Mouse (Mus musculus): ENCODE results near the gene Srpk3. TPM values are rescaled to one million over a fixed set of nuclear protein-coding genes. Genes with fewer than 3 reads are reported as not detected.

The Srpk3 gene
- total RNA-seq, 2 experiments from 2014 or later: 1.8 to 2.2 TPM

DNA sequence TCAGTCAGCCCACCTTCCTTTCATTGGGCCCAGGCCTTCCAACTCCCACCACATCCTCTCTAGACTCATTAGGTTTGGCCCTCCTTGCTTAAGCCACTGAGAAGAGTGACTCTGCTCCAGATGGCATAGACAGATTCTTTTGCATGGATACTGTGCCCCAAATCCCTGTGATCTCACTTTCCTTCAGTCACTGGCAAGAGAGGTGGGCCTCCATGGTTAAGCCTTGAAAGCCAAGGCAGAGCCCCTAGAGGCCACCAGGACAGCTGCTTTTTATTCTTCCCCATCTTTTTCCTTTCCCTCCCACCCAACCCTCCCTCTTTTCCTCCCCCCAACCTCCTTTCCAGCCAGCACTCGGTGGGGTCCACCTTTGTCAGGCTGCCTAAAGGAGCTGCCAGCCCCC is 19.3 kb downstream of the Srpk3 start:
- DNase-seq (ENCODE audit: extremely low spot score in 1 of 2, low spot score in 2 of 2): no peak
- intact Hi-C loops (cut with DNase I): loop anchor here (10.0 kb wide), 1 partner anchor 151 kb away; no protein-coding TSS in a partner anchor

DNA sequence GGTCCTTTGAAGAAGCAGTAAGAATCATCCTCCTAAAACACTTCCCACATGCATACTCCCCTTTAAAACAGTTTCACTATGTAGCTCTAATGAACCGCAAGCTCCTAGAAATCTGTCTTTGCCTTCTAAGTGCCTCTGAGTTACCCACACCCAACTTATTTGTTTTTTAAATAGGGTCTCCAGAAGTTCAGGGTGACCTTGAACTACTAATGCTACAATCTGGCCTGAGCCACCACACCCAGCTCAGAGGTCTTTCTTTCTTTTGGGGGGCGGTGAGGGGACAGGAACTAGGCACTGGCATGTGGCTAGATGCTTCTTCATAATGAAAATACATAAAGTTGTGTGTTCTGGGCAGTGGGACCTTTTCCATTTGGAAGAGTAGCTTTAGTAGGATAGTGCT is 23.3 kb downstream of the Srpk3 start:
- intact Hi-C loops (cut with DNase I): loop anchor here (10.0 kb wide), 1 partner anchor 147 kb away; no protein-coding TSS in a partner anchor
- DNase-seq (ENCODE audit: extremely low spot score in 1 of 2, low spot score in 2 of 2): no peak

DNA sequence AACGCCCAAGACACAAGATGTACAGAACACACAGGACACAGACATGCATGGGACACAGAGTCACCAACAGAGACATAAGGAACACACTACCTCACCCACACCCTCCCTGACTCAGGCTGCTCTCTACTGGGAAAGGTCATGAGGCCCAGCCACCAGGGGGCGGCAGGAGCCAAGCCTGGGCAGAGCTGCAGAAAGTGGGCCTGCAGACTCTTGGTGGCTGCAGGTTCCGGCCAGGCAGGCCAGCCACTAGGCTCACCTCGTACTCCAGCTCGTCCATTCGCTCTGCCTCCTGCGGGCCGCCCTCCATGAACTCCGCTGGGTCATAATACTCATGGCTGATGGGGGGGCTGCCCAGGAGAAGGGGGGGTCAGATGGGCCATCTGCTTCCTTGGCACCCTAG is 24.3 kb downstream of the Srpk3 start:
- intact Hi-C loops (cut with DNase I): loop anchor here (10.0 kb wide), 1 partner anchor 146 kb away; no protein-coding TSS in a partner anchor
- peak; percentile 35 to 74 for DNase-seq (ENCODE audit: extremely low spot score in 1 of 2, low spot score in 2 of 2)

DNA sequence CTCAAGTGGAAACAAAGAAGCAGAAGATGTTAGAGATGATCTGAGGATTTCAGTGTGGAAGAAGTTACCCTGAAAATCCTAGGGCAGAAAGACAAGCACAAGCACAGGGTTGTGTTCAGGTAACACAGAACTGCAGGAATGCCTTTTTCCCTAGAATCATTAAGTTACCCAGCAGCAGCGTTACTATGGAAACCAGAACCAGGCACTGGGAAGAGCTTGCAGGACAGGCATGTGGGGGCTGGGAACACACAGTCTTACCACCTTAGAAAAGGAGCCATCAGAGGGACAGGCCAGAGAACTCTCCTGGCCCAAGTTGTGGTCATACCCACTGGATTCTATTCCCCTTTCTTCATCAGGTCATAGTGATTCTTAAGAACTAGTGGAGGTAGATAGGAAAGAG is 31.6 kb downstream of the Srpk3 start:
- no peak for DNase-seq (ENCODE audit: extremely low spot score in 1 of 2, low spot score in 2 of 2)
- intact Hi-C loops (cut with DNase I): no loop called here

DNA sequence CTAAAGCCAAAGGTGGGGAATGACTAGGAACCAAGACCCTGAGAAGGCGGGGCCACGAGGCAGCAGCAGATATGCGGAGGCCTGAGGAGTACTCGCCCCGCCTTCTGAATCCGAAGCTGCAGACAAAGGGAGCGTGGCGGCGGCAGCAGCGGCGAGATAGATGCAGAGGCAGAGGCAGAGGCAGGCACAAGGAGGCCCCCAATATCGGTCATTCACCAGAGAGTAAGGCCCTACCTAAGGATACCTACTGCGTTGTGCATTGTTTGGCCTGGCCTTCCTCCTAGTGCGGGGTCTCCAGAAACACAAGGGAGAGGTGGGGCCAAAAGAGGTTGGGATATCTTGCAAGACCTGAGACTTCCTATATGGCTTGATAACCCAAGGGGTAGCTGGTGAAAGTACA is 40.9 kb downstream of the Srpk3 start:
- intact Hi-C loops (cut with DNase I): no loop called here

DNA sequence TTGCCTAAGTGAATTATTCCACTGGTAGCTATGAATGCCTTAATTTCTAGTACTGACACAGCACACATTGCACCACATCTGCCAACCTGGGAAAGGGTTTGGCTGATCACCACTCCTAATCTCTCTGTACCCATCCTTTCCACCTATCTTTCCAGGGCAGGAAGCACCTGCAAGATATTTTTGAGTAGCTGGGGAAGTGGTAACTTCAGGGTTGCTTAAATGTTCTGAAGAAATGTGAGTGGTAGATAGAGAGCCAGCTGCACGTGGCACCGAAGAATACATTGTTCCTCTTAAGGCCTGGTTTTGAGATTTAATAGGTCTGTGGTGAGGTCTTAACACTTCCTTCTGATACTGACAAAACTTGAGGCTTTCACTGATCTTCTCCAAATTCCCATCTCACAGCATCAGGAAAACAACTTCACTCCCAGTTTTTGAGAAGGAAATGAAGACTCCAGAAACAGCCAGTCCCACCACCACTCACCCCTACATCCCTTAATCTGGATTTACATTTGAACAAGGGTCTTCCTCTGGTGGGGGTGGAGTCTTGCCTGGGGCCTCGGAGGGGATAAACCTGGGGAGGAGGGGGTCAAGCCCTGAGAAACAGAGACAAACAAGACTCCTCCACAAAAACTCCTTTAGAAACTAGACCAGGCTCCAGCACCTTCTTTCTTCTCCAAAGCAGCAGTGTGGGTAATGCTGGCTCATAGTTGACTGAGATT is 42.5 kb downstream of the Srpk3 start:
- no peak for DNase-seq (ENCODE audit: extremely low spot score in 1 of 2, low spot score in 2 of 2)
- intact Hi-C loops (cut with DNase I): no loop called here

More for the DNA sequence above, 40.9 kb downstream of the Srpk3 start:
- DNase-seq (ENCODE audit: extremely low spot score in 1 of 2, low spot score in 2 of 2): no peak

DNA sequence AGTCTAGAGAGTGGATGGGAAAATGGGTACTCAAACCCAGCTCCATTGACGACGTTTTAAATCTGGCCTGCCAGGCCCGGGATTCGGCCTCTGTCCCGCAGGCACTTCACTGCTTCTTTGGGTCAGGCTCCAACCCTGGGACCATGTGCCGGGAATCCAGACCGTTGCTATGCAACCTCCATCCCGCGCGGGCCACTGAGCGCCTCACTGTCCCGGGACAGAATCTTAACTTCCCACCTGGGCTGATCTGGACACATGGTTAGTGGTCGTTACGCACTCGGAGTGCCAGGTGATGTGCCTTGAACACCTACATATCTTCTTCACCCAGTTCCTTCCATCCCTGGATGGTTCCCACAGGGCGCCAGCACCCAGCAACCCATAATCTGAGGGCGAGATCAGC is 49.5 kb downstream of the Srpk3 start:
- intact Hi-C loops (cut with DNase I): no loop called here
- no peak for DNase-seq (ENCODE audit: extremely low spot score in 1 of 2, low spot score in 2 of 2)

DNA sequence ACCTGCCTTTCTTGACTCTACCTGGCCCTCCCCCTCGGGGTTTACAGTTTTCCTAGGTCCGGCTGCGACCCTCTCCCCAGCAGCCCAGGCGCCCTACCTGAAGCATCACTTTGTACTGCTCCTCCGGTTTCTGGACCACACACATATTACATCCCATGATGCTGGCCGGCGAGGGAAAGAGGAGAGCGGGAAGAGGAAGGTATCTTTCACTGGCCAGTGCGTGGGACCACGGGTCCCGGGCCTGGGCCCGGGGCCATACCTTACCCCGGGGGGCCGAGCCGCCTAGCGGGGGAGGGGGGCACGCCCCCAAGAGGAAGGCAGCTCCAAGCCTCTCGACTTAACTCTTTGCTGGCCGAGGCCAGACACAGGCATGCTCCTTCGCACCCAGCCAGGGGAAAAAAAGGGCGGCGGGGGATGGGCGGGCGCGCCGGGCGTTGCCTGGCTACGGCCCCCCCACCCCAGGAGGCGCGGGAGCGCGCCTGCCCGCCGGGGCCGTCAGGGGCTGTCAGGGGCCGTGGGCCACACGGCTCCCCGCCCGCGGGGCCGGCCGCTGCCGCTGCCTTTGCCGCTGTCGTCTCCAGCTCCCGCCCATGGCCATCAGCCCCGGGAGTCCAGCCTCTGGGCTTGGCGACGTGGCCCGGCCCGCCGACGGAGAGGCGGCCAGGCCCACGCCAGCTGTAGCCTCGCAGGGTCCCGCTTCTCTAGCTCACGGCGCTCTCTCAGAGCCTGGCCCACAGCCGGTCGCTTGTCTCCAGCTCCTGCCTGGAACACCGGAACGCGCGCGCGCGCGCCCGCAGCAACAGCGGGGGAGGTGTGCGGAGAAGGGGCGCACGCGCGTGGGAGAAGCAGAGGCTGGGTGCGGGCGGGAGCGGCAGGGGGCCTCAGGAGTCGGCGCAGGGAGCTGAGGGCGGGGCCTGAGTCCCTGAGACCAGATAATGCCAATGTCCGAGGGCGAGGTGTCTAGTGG is 50.3 kb downstream of the Srpk3 start, which contains the start of gene Pdzd4:
Pdzd4 (minus strand) TSS at position 785 of the 967 bp plus-strand sequence.
- DNase-seq (ENCODE audit: extremely low spot score in 1 of 2, low spot score in 2 of 2): peak; percentile 16 to 84
- intact Hi-C loops (cut with DNase I): no loop called here

Other genes with a start within 250 kb of the Srpk3 start
- gene Dusp9, start 135.0 kb upstream of the Srpk3 start, total RNA-seq (2021): under 1 TPM; 0.47 to 0.87 TPM
- gene Pnck, start 114.3 kb upstream of the Srpk3 start, total RNA-seq (2021): 100 to 1,000 TPM; 152 to 154 TPM
- 10 to 100 TPM; 61.8 to 64.8 TPM for gene Slc6a8, start 101.3 kb upstream of the Srpk3 start, total RNA-seq (2021)
- gene Bcap31, start 58.2 kb upstream of the Srpk3 start, total RNA-seq (2021): 10 to 100 TPM; 71.6 to 77.0 TPM
- gene Abcd1, start 57.8 kb upstream of the Srpk3 start, total RNA-seq (2021): 10 to 100 TPM; 15.0 to 16.2 TPM
- 1 to 10 TPM; 4.5 to 6.8 TPM for gene Plxnb3, start 17.3 kb upstream of the Srpk3 start, total RNA-seq (2021)
- gene Idh3g, start 12.5 kb downstream of the Srpk3 start, total RNA-seq (2021): 100 to 1,000 TPM; 148 to 149 TPM
- gene Ssr4, start 12.6 kb downstream of the Srpk3 start, total RNA-seq (2021): 100 to 1,000 TPM in 1 of 2 experiments, 10 to 100 TPM in 1; 98.0 to 117 TPM
- 100 to 1,000 TPM; 121 to 134 TPM for gene Pdzd4, start 50.6 kb downstream of the Srpk3 start, total RNA-seq (2021)
- gene Avpr2, start 117.7 kb downstream of the Srpk3 start, total RNA-seq (2021): not detected
- 100 to 1,000 TPM; 414 to 459 TPM for gene L1cam, start 121.7 kb downstream of the Srpk3 start, total RNA-seq (2021)
- 1 to 10 TPM; 5.3 to 5.4 TPM for gene Arhgap4, start 147.5 kb downstream of the Srpk3 start, total RNA-seq (2021)
- 10 to 100 TPM; 56.9 to 60.6 TPM for gene Naa10, start 147.5 kb downstream of the Srpk3 start, total RNA-seq (2021)
- 1 to 10 TPM; 3.1 to 5.1 TPM for gene Renbp, start 156.4 kb downstream of the Srpk3 start, total RNA-seq (2021)
- gene Hcfc1, start 192.0 kb downstream of the Srpk3 start, total RNA-seq (2021): 10 to 100 TPM; 70.1 to 83.6 TPM
- gene Irak1, start 249.5 kb downstream of the Srpk3 start, total RNA-seq (2021): 10 to 100 TPM; 37.3 to 39.3 TPM

Measured in left cerebral cortex, postnatal 10 days (tissue).